Mouse (Mus musculus) embryonic fibroblast, embryonic 13.5 days (primary cell): ENCODE data around the gene Gpd1l.

Experiments used
- CTCF ChIP-seq: IDR thresholded peaks from 2 replicates; pipeline ENCODE4 v1.5.1; 2011; ENCODE audit warnings: mild to moderate bottlenecking, control low read depth, low read length, moderate library complexity, borderline replicate concordance; ENCODE audit not compliant: insufficient read depth
- POLR2A ChIP-seq: IDR thresholded peaks from 2 replicates; pipeline ENCODE4 v1.6.1; 2011; ENCODE audit warnings: low read depth, mild to moderate bottlenecking, control low read depth, low read length, moderate library complexity

GRCm38 (mm10) chr9:114952866-114953265 lies 19.1 kb upstream of the Gpd1l start:
- TF ChIP-seq POLR2A (no peak), CTCF (no peak)
